Mouse (Mus musculus): ENCODE data around the gene Slc12a5.

Gene Slc12a5

DNA sequence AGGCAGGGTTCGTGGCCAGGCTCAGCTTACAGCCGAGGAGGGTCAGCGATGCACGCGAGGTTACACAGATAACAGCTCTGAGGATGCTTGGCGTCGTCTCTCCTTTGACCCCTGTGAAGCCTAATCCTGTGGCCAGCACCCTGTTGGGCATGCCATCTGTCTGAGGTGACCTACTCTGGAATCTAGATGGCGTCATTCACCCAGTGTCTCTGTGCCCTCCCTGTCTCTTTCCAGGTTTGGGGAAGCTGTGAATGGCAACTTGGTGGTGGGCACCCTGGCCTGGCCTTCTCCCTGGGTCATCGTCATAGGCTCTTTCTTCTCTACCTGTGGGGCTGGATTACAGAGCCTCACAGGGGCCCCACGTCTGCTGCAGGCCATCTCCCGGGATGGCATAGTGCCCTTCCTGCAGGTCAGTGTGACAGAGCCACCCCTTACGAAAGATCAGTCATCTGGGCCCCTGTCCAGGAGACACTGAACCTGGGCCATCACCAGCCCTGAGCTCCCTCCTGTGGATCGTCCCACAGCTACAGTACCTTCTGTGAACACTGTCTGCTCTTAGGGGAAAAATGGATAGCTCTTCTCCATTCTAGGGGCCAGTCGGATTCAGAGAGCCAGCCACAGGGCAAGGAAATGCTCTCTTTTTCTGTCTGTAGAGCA is 25.9 kb downstream of the Slc12a5 start:
- DNase-seq: no peak

GRCm38 (mm10) chr2:164988777-164989176 is 28.2 kb downstream of the Slc12a5 start:
- no peak for DNase-seq

- no peak for DNase-seq
Measured at GRCm38 (mm10) chr2:164991111-164991510, 30.5 kb downstream of the Slc12a5 start.

DNA sequence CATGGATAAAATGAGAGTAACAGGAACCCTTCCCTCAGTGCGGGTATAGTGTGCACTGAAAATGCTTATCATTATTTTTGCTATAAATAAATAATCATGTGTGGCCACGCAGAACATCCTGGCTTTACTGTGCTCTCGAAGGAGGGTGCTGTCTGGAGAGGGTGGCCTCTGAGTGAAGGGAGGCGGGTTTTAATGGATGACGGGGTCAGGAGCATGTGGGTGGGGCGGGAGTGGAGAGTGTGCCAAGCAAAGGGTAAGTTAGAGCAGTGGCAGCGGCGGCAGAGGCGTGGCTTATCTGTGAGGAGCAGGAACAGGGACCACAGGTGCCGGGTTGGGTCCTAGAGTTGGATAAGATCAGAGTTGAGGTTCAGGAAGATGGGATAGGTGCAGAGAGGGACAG is 31.2 kb downstream of the Slc12a5 start:
- no peak for DNase-seq

DNA sequence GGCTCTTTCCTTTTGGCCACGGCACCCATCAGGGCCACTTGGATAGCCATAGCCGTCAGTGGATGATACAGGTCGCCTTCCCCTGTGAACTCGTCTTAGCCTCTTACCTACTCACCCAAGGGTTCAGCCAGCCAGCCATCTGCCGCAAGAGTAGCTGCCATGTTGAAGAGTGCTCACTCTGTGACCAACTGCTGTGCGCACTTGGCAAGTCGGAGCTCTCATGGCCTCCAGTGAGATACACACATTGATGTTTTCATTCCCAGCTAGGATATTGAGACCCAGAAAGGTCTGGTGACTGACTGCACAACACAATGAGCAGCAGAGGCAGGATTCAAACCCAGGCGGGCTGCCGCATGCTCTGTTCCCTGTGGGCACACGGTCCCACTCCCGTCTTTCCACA is 33.6 kb downstream of the Slc12a5 start:
- no peak for DNase-seq

- DNase-seq: no peak
Measured at GRCm38 (mm10) chr2:164994659-164995428, 34.2 kb downstream of the Slc12a5 start.

GRCm38 (mm10) chr2:164995976-164996375 is 35.4 kb downstream of the Slc12a5 start:
- DNase-seq: no peak

DNA sequence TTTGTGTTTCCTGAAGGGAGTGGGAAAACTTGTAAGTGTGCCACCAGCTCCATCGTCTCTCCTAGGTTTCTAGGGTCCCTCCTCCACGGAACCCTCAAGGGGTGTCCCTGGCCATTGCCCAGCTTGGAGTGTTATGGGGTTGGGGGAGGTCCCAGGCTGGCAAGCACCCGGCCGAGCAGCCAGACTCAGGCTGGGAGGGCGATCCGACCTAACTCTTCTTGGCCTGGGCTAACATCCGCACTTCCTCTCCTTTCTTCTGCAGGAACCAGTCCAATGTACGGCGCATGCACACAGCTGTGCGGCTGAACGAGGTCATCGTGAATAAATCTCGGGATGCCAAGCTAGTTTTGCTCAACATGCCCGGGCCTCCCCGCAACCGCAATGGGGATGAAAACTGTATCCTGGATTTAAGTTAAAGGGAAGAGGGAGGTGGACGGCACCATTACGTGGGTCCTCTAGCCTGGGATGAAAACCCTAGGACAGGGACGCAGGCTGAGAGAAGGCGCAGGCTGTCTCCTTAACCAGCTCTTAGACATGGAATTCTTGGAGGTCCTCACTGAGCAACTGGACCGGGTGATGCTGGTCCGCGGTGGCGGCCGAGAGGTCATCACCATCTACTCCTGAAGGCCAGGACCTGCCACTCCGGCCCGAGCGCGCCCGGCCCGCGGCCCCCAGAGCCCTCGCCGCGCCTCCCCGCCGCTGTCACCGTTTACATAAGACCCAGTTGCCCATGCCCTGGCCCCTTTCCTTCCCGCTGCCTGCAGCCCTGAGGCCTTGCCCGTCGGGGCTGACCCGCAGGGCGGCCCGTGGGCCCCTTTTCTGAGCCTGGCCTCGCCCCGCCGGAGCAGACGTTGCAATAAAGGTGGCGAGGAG is 36.5 kb downstream of the Slc12a5 start:
- DNase-seq: no peak

DNA sequence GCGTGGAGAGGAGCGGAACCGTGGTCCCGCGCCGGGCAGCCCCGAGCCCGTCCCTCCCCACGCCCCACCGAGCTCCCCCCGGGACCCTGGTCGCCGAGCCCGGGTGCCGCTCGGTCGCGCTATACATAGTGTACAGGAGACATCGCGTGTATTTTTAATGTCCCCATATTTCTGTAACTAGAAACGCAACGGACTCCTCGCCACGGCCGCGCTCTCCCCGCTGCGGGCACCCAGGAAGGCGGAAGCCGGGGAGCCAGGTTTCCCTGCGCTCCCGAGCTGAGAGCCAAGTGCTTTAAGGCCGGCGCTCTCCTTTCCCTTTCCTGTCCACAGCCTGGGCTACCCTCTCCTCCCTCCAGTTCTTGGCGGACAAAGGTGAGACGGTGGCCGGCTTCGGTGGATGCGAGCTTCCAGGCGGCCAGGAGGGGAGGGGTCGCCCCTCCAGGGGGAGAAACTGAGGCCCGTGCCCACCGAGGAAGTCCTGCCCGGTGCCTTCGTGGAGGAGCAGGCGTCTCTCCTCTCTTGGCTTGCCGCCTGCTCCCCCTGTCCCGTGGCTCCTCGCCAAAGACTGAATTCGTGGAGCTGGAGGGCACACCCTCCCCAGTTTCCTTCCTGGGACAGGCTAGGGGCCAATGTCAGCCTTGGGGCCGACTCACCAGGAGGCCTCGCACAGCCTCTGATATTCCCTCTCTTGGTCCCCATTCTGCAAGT is 37.3 kb downstream of the Slc12a5 start:
- DNase-seq: no peak

GRCm38 (mm10) chr2:165001958-165002357 is 41.4 kb downstream of the Slc12a5 start:
- no peak for DNase-seq

DNA sequence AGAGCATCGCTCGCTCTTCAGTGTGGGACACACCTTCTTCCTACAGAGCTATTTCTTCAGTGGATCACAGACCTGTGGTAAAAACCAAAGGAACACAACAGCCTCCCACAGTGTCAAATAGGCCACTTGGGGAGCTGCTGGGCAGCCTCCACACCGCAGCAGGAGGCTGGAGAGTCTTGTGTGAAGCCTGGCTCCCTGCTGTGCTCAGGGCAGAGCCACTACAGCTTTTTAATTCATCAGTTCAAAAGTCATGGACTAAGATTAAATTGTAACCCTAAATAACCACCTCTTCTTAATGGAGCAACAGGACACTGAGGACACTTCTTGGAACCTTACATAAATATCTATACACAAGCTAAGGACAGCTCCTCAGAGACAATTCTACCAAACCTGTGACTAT is 42.5 kb downstream of the Slc12a5 start:
- DNase-seq: no peak

DNA sequence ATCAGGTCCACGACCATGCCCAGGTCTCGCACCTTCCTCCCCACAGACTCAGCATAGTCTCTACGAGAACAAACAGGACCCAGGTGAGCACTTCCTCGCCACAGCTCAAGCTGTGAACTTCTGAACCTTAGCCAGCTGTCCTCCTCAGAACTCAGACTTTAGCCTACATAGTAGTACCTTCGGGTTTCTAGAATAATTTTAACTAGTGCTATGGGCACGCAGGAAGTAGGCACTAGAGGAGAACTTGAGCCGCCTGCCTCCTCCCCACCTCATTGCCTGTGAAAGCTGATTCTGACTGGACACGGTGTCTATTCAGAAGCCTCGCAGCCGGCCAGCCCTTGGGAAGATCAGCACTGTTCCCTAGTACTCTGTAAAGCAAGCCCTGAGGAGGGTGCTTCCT is 43.6 kb downstream of the Slc12a5 start:
- DNase-seq: no peak

DNA sequence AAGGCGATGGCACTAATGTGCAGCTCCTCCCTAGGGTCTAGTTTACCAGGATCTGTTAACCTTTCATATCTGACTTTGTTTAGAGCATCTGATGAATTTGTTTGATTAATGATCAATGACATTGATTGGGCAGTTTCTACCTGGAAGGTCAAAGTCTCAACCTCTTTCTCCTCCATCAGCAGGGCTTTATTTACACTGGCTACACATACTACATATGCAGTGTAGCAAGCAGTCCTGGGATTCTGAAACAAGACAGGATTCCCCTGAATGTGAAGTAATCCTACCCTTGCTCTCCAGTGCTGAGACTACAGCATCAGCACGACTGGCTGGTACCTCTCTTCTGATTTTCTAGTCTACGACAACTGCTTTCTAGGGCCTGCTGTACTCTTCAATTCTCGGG is 46.2 kb downstream of the Slc12a5 start:
- no peak for DNase-seq

DNA sequence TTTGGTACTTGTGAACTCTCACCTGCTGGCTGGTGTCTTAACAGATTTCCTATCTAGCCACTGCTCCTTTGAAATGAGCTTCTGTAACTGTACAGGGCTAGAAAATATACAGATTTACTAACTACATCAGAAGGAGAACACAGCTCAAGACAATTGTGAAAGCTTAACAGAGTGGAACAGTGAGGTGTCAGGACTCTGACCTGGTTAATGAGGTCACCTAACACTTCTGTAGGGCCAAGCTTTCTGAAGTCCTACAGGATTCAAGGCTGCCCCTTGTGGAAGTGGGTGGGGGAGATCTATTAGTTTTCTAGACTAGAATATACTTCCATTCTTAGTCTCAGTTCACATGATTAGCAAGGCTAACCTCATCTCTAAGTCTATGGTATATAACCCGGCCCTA is 47.4 kb downstream of the Slc12a5 start:
- no peak for DNase-seq

- no peak for DNase-seq
Measured at GRCm38 (mm10) chr2:165009161-165009560, 48.6 kb downstream of the Slc12a5 start.

DNA sequence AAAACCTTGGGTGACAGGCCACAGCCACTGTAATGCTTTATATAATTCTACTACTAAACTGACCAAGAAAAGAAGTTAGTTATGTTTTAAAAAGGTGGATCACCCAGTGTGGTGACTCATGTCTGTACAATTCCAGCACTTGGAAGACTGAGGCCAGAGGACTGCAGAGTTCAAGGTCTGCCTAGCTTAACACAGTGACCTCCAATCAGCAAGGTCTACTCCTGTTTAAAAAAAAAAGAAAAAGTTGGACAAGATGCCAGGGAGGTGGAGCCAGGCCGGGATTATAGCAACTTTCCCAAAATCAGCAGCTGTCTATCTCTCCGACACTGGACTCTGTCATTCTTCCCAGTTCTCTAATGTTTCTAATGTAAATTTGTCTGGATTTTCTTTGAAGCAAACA is 49.0 kb downstream of the Slc12a5 start:
- no peak for DNase-seq

GRCm38 (mm10) chr2:165010351-165010750 is 49.7 kb downstream of the Slc12a5 start:
- DNase-seq: no peak

DNA sequence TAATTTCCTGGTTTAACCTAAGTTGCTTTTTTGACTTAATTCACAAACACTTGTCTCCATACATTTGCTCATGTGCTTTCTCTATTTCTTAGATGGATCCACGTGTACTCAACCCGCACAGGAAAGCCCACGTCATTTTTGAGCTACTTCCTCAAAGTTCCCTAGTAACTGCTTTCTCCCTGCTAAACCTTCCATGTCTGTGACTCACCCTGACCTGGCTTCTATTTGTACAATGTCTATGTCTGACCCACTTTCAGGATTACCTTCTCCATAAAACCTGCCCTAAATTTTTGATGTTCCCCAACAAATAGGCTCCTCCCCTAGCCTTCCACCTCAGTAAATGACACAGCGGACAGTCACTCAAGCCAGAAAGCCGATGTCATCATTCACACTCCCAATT is 54.3 kb downstream of the Slc12a5 start:
- DNase-seq: no peak

GRCm38 (mm10) chr2:165020490-165020889 is 59.9 kb downstream of the Slc12a5 start:
- DNase-seq: no peak

DNA sequence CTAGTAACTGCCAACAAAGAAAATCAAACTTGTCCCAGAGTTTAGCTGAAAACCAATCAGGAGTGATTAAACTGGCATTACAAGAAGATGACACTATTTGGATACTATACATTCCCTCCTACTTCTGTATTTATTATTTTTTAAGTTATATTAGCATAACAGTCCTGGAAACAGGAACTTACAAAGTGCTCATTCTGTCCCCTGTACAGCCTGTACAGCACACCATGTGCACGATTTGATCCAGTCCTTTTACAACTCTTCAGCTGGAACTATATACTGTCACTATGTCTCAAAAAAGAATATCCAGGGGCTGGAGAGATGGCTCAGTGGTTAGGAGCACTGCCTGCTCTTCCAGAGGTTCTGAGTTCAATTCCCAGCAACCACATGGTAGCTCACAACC is 66.6 kb downstream of the Slc12a5 start:
- no peak for DNase-seq

- DNase-seq: no peak
Measured at GRCm38 (mm10) chr2:165032533-165032932, 71.9 kb downstream of the Slc12a5 start.

GRCm38 (mm10) chr2:165033306-165033705 is 72.7 kb downstream of the Slc12a5 start:
- DNase-seq: no peak
